Comparison of ENCODE assay signal across 8 mouse cellular contexts in genomic region chr8:89787050-89787905, GRCm38 (mm10).
DNase-seq lines count a peak whose midpoint lies in the region; ATAC-seq lines count a peak whose summit lies in the region.

No protein-coding gene starts in this region.

- ATAC-seq in CD4-positive, CD25-positive, alpha-beta regulatory T cell, adult 4 months = no peak

- peak; percentile 60 for DNase-seq in heart, adult 11 months
- DNase-seq in heart, adult 9 months (ENCODE audit: low spot score in 2 of 2) = no peak
- DNase-seq in frontal cortex, postnatal 10 days (ENCODE audit: low spot score in 2 of 2) = peak; percentile 12 to 13
- DNase-seq in layer of hippocampus, adult 9-10 months (ENCODE audit: low spot score) = peak; percentile 9
- peak; percentile 62 for DNase-seq in retina, postnatal 1 day
- no peak for DNase-seq in adrenal gland, postnatal 25 days
- no peak for DNase-seq in adrenal gland, postnatal 10 days

Comparison
In these comparisons a context has a peak if more than half of its experiments do, and no peak if none do; other contexts are left out.
1. DNase-seq: peak in heart, adult 11 months (single experiment), frontal cortex, postnatal 10 days (2 of 2), layer of hippocampus, adult 9-10 months (single experiment) and retina, postnatal 1 day (single experiment); none in heart, adult 9 months (0 of 2), adrenal gland, postnatal 25 days (single experiment) and adrenal gland, postnatal 10 days (single experiment).